Mouse (Mus musculus) G1E (cell line): ENCODE measurements around the gene Vmn2r97. TPM values are rescaled to one million over a fixed set of nuclear protein-coding genes. Genes with fewer than 3 reads are reported as not detected.
"Not testable (repeated sequence)": the region's sequence is repeated elsewhere in the genome, so short reads cannot be mapped to it uniquely, and the experiment has no call there.

Experiments
- ATAC-seq: 2 replicates; pipeline ENCODE4 v1.8.0; 2016; ENCODE audit warnings: mild to moderate bottlenecking; ENCODE audit not compliant: insufficient number of reproducible peaks, poor library complexity, low FRiP score, severe bottlenecking; ENCODE audit errors: extremely low read depth
- DNase-seq: peaks from one replicate; pipeline ENCODE4 v3.0.0; 2012; ENCODE audit warnings: low spot score
- H3K27me3 ChIP-seq: 2 replicates; pipeline ENCODE4 v1.6.1; 2012; ENCODE audit warnings: mild to moderate bottlenecking, low read length, inconsistent platforms; ENCODE audit not compliant: insufficient read depth
- H3K36me3 ChIP-seq: replicated peaks from 2 replicates; pipeline ENCODE3; 2012; ENCODE audit warnings: mild to moderate bottlenecking, inconsistent platforms
- H3K4me1 ChIP-seq: 2 replicates; pipeline ENCODE4 v1.6.1; 2012; ENCODE audit warnings: low read depth, low read length, inconsistent platforms, mixed read lengths; ENCODE audit not compliant: insufficient read depth
- H3K4me3 ChIP-seq: 2 replicates; pipeline ENCODE4 v1.5.1; 2012; ENCODE audit warnings: low read depth, mild to moderate bottlenecking, inconsistent platforms, low read length, moderate library complexity, mixed read lengths
- H3K9me3 ChIP-seq: replicated peaks from 2 replicates; pipeline ENCODE4 v1.6.1; 2012; ENCODE audit warnings: inconsistent platforms
- CTCF ChIP-seq: IDR thresholded peaks from 2 replicates; pipeline ENCODE4 v1.5.1; 2012; ENCODE audit warnings: low read depth, low read length, inconsistent platforms, mixed read lengths
- GATA1 ChIP-seq: IDR thresholded peaks from 2 replicates; pipeline ENCODE4 v1.6.1; 2012; ENCODE audit warnings: borderline replicate concordance, low read length, inconsistent platforms, mixed read lengths
- GATA2 ChIP-seq: IDR thresholded peaks from 2 replicates; pipeline ENCODE4 v1.6.1; 2012; ENCODE audit warnings: low read depth, low read length, inconsistent platforms, borderline replicate concordance
- POLR2AphosphoS5 ChIP-seq: IDR thresholded peaks from 2 replicates; pipeline ENCODE4 v1.6.1; 2012; ENCODE audit warnings: low read depth, low read length, inconsistent platforms; ENCODE audit not compliant: insufficient replicate concordance
- TAL1 ChIP-seq: conservative IDR thresholded peaks from 2 replicates; pipeline ENCODE4 v1.6.1; 2012; ENCODE audit warnings: low read depth, low read length, inconsistent platforms, mixed read lengths
- polyA plus RNA-seq: library from polyadenylated mRNA; stranded (reverse); fragments of >175 nt; gene quantifications from 2 replicates; pipeline ENCODE4 v1.2.3, GENCODE M21; 2012
- total RNA-seq, 2 experiments: library from RNA; stranded (forward) in 1 of 2; stranded (reverse) in 1 of 2; fragments of 200-1000 nt in 1 of 2; fragments of >200 nt in 1 of 2; fragmentation: Nextera tagmentation in 1 of 2; gene quantifications; 2 replicates each; pipeline ENCODE4 v1.2.3; 2014 to 2017

Vmn2r97 gene
- total RNA-seq (2014; fragmentation: Nextera tagmentation) (0.29 TPM in 1 of 2 replicates, not detected in the other), total RNA-seq (2017) (0.12 and 0.33 TPM in 2 replicates), polyA plus RNA-seq (not detected in 2 replicates)

- not testable (repeated sequence) for H3K9me3 ChIP-seq, H3K4me1 ChIP-seq, DNase-seq, ATAC-seq, H3K27me3 ChIP-seq, H3K36me3 ChIP-seq, H3K4me3 ChIP-seq
Observed at GRCm38 (mm10) chr17:18914000-18914399, at the start of gene Vmn2r97. Gene Vmn2r97 (plus strand): TSS chr17:18914300.

- not testable (repeated sequence) for ATAC-seq, DNase-seq, H3K27me3 ChIP-seq
Observed at GRCm38 (mm10) chr17:18882436-18882835, 31.7 kb upstream of the Vmn2r97 start.

GRCm38 (mm10) chr17:18889745-18890329 is 24.3 kb upstream of the Vmn2r97 start:
- Histone ChIP-seq H3K36me3 (no peaks in the 10 kb centered on the region), H3K9me3 (no peaks in the 10 kb centered on the region), H3K4me3 (no peak overlapping the region), H3K27me3 (no peaks in the 10 kb centered on the region), H3K4me1 (no peaks in the 10 kb centered on the region)
- DNase-seq (no peak), ATAC-seq (0 out of 2 replicates have a peak, but pooled peaks have one; percentile 8)
- TF ChIP-seq POLR2AphosphoS5, result no peak
- TF ChIP-seq GATA1, result no peak
- no peak for TF ChIP-seq TAL1
- TF ChIP-seq GATA2, result no peak

More at GRCm38 (mm10) chr17:18882436-18882835, 31.7 kb upstream of the Vmn2r97 start:
- H3K36me3 ChIP-seq, H3K9me3 ChIP-seq, H3K4me1 ChIP-seq, H3K4me3 ChIP-seq: not testable (repeated sequence)

DNA sequence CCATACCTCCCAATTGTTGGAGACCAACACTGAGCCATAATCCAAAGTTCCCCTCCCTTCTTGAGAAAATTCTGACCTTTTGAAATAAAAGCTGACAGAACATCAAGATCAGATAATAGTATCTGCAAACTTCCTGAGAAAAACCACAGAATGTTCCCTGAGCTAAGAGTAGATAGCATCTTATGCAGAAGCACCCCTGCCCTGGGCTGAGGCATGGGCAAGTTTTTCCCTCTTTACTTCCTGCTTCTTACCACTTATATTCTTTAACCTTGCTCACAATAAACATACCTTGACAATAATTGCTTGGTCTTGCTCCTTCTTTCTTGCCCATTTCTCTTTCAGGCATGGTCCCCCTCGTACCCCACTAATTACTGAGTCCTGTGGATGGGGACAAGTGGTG is 43.7 kb downstream of the Vmn2r97 start:
- not testable (repeated sequence) for H3K9me3 ChIP-seq, H3K36me3 ChIP-seq, H3K27me3 ChIP-seq, ATAC-seq, H3K4me3 ChIP-seq, H3K4me1 ChIP-seq, DNase-seq

DNA sequence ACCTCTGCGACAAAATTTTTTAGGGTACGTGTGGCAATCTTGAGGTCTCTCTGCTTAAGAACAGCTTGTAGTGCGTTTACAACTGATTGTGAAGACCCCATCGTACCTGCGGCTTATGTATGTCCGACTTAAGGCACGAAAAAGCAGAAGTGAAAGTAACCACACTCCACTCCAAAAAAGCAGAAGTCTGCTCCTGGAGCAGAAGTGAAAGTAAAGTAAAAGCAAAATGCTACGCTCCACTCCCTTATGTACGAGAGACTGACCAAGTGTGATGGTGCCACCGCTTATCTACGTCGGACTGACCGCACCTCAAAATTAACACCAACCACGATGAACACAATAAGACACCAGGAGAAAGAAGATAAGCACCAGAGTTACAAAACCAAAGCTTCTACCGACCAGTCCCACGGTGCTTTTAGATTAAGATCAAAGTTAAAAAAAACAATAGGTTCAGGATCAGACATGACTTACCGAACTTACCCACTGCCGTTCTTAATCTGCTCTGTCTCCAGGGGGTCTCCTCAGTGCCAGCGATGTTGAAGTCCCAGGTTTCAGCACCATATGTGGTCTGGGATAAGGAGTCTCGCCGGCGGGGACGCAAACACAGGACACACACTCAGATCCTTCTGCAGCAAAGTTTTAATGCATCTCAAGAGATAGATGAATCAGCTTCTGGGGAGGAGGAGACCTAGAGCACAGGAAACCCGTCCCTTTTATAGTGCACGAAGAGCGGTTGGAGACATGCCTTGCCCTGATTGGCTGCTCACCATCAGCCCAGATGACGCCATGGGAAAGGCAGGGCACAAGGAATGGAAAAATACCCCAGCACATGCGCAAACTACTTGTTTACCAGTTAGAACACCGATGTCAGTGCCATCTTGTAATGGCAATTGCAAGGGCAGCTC is 54.5 kb downstream of the Vmn2r97 start:
- TF ChIP-seq TAL1, result no peak
- no peak for TF ChIP-seq GATA2
- TF ChIP-seq GATA1, result no peak
- no peak for TF ChIP-seq POLR2AphosphoS5
- TF ChIP-seq CTCF, result no peak
- no peak for ATAC-seq
- Histone ChIP-seq H3K4me1 (no peaks in the 10 kb centered on the region), H3K27me3 (no peaks in the 10 kb centered on the region), H3K9me3 (peaks cover 12% of the 10 kb centered on the region; the same call in 1 of the 2 replicates), H3K36me3 (no peaks in the 10 kb centered on the region), H3K4me3 (no peak overlapping the region)
- no peak for DNase-seq

Other genes starting within 250 kb of the Vmn2r97 start
- gene Vmn2r98, start 139.2 kb downstream of the Vmn2r97 start, total RNA-seq (2014; fragmentation: Nextera tagmentation), result not detected in 2 replicates
- 0.06 and 0.11 TPM in 2 replicates for gene Vmn2r98, start 139.2 kb downstream of the Vmn2r97 start, total RNA-seq (2017)
- gene Vmn2r98, start 139.2 kb downstream of the Vmn2r97 start, polyA plus RNA-seq, result not detected in 2 replicates